Mouse (Mus musculus) embryonic stem cell, embryonic (primary cell): ENCODE results near the gene Zfpl1.

Experiments used
- CTCF ChIA-PET, 4 experiments: fragments of 300-600 bp in 2 of 4; fragments of 350-600 bp in 2 of 4; sonication (Branson Sonifier 250); formaldehyde crosslinking; loops; one replicate each; lab custom pipeline; 2022; ENCODE audit warnings: inconsistent platforms in 2 of 4; lab: Charles Lee
- POLR2A ChIA-PET, 4 experiments: fragments of 300-600 bp in 2 of 4; fragments of 350-600 bp in 2 of 4; sonication (Branson Sonifier 250); formaldehyde crosslinking; loops; one replicate each; lab custom pipeline; 2022; ENCODE audit warnings: antibody characterized with exemption in 4 of 4, inconsistent platforms in 1 of 4; lab: Charles Lee

Zfpl1 gene

GRCm38 (mm10) chr19:6117346-6117985, 32.7 kb upstream of the Zfpl1 start:
- ChIA-PET POLR2A (interaction anchor here in 3 of 4 experiments (0.6 to 11.3 kb wide), 44 partner anchors 9 to 339 kb away, joined by 3 to 135 read pairs (median 5); partner anchors contain the start of genes Snx15 (in 3 of the 3), Cdca5 (in 2 of the 3), Men1 (in 2 of the 3) and Tm7sf2 (in 2 of the 3)), CTCF (interaction anchor here in 3 of 4 experiments (0.6 to 1.8 kb wide), 4 partner anchors 10 to 119 kb away, joined by 3 to 8 read pairs (median 6); partner anchors contain the start of genes Cdca5 (in 1 of the 3), Ppp2r5b (in 1 of the 3), Snx15 (in 1 of the 3) and Zfpl1 (in 1 of the 3))

DNA sequence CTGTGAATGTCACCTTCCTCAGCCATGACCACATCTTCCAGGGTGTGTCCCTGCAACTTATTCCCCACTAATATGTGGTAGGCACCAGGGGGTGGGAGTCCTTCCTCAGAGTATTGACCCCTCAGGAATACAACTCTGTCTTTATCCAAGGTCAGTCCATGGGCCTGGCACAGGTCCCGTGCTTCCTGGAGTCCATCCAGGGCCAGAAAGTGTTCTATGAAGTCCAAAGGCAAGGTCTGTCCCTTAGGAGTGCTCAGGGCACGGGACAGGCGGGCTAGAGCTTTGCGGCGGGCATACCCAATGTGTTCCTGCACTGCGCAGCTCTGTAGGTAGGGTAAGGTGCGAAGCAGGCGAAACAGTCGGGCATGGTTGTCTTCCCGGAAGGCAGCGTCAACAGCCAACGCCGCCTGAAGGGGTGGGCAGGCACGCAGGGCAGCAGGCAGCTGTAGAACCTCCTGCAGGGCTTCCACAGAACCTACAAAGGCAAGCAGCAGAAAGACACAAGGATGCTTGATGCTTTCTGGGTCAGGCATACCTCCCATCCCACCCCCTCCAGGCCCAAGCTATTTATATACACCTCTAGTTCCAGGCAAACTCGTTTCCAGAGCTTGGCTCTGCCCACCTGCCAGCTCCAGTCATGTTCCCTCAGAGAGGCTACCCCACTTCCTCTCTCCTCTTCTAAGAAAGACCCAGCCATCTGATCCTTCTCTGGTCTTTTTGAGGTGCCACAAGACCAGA, 31.5 kb upstream of the Zfpl1 start:
- ChIA-PET CTCF (interaction anchor here in 1 of 4 experiments (0.6 to 1.5 kb wide), 3 partner anchors 25 to 211 kb away, joined by 3 read pairs; partner anchors contain the start of gene Tmem262), POLR2A (interaction anchor here (0.6 to 11.3 kb wide), 17 partner anchors 11 to 277 kb away, joined by 3 to 135 read pairs (median 4); partner anchors contain the start of genes Cdca5 (in 4 of the 4), Zfpl1 (in 4 of the 4), Snx15 (in 2 of the 4) and Arl2 (in 1 of the 4))

GRCm38 (mm10) chr19:6113116-6113515, 28.4 kb upstream of the Zfpl1 start:
- ChIA-PET POLR2A (interaction anchor here in 1 of 4 experiments (2.2 kb wide), 1 partner anchor 24 kb away, joined by 12 read pairs; no protein-coding TSS in a partner anchor), CTCF (no interaction called here)

GRCm38 (mm10) chr19:6105586-6105985, 20.8 kb upstream of the Zfpl1 start, which contains the start of gene Naaladl1:
Gene Naaladl1, plus strand, starts transcription at chr19:6105782.
- ChIA-PET POLR2A (interaction anchor here in 3 of 4 experiments (0.5 to 11.0 kb wide), 6 partner anchors 13 to 64 kb away, joined by 3 to 137 read pairs (median 3); partner anchors contain the start of genes AC131692.1 (in 1 of the 3), Cdca5 (in 1 of the 3), Fau (in 1 of the 3) and Mrpl49 (in 1 of the 3)), CTCF (no interaction called here)

DNA sequence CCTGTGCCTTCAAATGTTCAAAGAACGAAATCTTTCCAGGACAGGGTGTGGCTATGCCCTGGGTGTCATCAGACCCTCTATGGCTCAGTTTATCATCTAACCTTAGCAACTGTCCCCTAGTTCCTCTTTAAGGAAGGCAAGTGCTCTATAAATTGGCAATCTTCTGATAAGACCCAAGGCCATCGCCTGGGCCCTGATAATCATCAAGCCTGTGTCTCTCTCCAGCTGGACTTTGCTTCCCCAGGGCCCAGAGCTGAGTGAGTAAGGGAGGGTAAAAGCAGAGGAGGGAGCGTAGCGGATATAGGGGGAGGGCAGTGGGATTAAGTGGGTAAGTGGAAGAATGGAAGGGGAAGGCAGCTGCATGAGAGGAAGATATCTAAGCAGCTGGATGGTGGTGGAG, 19.7 kb upstream of the Zfpl1 start:
- POLR2A ChIA-PET = interaction anchor here in 3 of 4 experiments (0.6 to 11.0 kb wide), 7 partner anchors 13 to 147 kb away, joined by 3 to 137 read pairs (median 4); partner anchors contain the start of genes Sac3d1 (in 2 of the 3), AC131692.1 (in 1 of the 3), Arl2 (in 1 of the 3) and Cdca5 (in 1 of the 3)
- CTCF ChIA-PET = no interaction called here

- POLR2A ChIA-PET = interaction anchor here in 3 of 4 experiments (0.7 to 11.0 kb wide), 10 partner anchors 10 to 46 kb away, joined by 3 to 137 read pairs (median 6); partner anchors contain the start of genes AC131692.1 (in 1 of the 3), Cdca5 (in 1 of the 3), Snx15 (in 1 of the 3) and Tm7sf2 (in 1 of the 3)
- CTCF ChIA-PET = interaction anchor here in 1 of 4 experiments (2.4 kb wide), 1 partner anchor 315 kb away, joined by 7 read pairs; no protein-coding TSS in a partner anchor
Observed at GRCm38 (mm10) chr19:6102169-6102853, 17.6 kb upstream of the Zfpl1 start.

- ChIA-PET CTCF (interaction anchor here in 1 of 4 experiments (0.6 kb wide), 1 partner anchor 145 kb away, joined by 4 read pairs; no protein-coding TSS in a partner anchor), POLR2A (interaction anchor here in 3 of 4 experiments (0.5 to 11.0 kb wide), 13 partner anchors 10 to 1890 kb away, joined by 3 to 137 read pairs (median 3); partner anchors contain the start of genes AC131692.1 (in 1 of the 3), Cdca5 (in 1 of the 3), Sac3d1 (in 1 of the 3) and Tm7sf2 (in 1 of the 3))
Observed at GRCm38 (mm10) chr19:6101186-6101585, 16.4 kb upstream of the Zfpl1 start.

DNA sequence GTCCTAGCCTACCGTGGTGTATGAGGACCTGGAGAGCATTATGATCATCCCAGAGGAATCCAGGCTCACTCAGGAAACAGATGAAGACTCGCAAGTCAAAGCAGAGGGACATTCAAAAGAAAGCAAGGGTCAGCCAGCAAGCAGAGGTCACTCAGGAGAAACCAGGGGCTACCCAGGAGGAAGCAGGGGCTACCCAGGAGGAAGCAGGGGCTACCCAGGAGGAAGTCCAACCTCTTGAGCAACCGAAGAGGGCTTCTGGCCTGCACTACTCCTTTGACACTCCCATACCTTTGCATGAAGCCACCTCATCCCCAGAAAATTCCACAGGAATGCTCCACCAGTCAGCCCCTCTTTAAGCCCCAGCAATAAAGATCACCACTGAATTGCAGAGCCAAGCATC, 13.1 kb upstream of the Zfpl1 start:
- CTCF ChIA-PET = no interaction called here
- POLR2A ChIA-PET = interaction anchor here in 3 of 4 experiments (0.6 to 43.4 kb wide), 8 partner anchors 11 to 517 kb away, joined by 3 to 1520 read pairs (median 6); partner anchors contain the start of genes Cdca5 (in 2 of the 3), Zfpl1 (in 2 of the 3), Fau (in 1 of the 3) and Gm28374 (in 1 of the 3)

GRCm38 (mm10) chr19:6094119-6094518, 9.4 kb upstream of the Zfpl1 start, which contains the start of gene AC131692.1:
Gene AC131692.1, plus strand, starts transcription at chr19:6094419.
- CTCF ChIA-PET = no interaction called here
- POLR2A ChIA-PET = interaction anchor here in 2 of 4 experiments (0.6 to 43.4 kb wide), 9 partner anchors 9 to 35 kb away, joined by 3 to 1520 read pairs (median 7); partner anchors contain the start of genes Cdca5 (in 2 of the 2), Tm7sf2 (in 2 of the 2), Vps51 (in 2 of the 2) and Zfpl1 (in 2 of the 2)

- POLR2A ChIA-PET = interaction anchor here (0.5 to 43.4 kb wide), 30 partner anchors 7 to 276 kb away, joined by 3 to 1520 read pairs (median 4); partner anchors contain the start of genes Mrpl49 (in 3 of the 4), Vps51 (in 3 of the 4), Cdc42ep2 (in 2 of the 4) and Fau (in 2 of the 4)
- CTCF ChIA-PET = interaction anchor here (0.6 to 1.9 kb wide), 6 partner anchors 21 to 479 kb away, joined by 3 to 9 read pairs (median 4); partner anchors contain the start of genes Arl2 (in 1 of the 4), Batf2 (in 1 of the 4) and Tm7sf2 (in 1 of the 4)
Observed at GRCm38 (mm10) chr19:6088841-6089240, 4.1 kb upstream of the Zfpl1 start.

GRCm38 (mm10) chr19:6085417-6085879, 692 bp upstream of the Zfpl1 start:
- ChIA-PET POLR2A (interaction anchor here (0.5 to 43.4 kb wide), 171 partner anchors 8 to 1282 kb away, joined by 3 to 1520 read pairs (median 5); partner anchors contain the start of genes Vps51 (in 4 of the 4), Znhit2 (in 4 of the 4), Arl2 (in 3 of the 4) and Fau (in 3 of the 4)), CTCF (interaction anchor here (0.6 to 3.8 kb wide), 27 partner anchors 8 to 890 kb away, joined by 3 to 46 read pairs (median 4); partner anchors contain the start of genes Tm7sf2 (in 2 of the 4), Capn1 (in 1 of the 4), Cdc42bpg (in 1 of the 4) and Syvn1 (in 1 of the 4))

- POLR2A ChIA-PET = interaction anchor here in 3 of 4 experiments (0.8 to 47.9 kb wide), 7 partner anchors 6 to 46 kb away, joined by 3 to 1520 read pairs (median 5); partner anchors contain the start of genes Tm7sf2 (in 3 of the 3), Fau (in 2 of the 3), Mrpl49 (in 2 of the 3) and Syvn1 (in 2 of the 3)
Observed at GRCm38 (mm10) chr19:6082156-6082555, 2.6 kb downstream of the Zfpl1 start, which contains the start of gene Gm28374. Gene Gm28374, minus strand, starts transcription at chr19:6082256.

DNA sequence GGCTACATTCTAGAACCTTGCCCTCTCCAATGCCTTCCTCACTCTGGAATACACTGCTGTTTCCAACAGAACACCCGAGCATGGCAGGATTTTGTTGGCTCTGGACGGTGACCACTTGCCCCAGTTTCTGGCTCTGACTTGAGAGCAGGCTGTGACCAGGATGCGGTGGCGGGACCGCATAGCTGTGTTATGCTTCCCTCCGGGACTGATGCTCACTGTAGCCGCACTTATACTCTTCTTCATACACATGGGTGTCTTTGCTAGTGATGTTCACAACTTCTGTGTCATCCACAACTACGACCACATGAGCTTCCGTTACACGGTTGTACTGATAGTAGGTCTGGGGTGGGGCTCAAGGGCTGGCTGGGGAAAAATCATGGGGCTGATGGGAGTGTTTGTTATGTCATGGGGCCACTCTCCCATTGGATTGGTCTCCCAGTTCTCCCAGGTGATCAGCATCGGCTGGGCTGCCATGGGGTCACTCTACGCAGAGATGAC, 4.7 kb downstream of the Zfpl1 start, which contains the start of gene Tmem262:
Tmem262 (plus strand) TSS at position 51 of the 498 bp plus-strand sequence.
- ChIA-PET POLR2A (interaction anchor here in 3 of 4 experiments (0.6 to 47.9 kb wide), 12 partner anchors 4 to 283 kb away, joined by 3 to 1520 read pairs (median 4); partner anchors contain the start of genes Fau (in 2 of the 3), Mrpl49 (in 2 of the 3), Sf1 (in 2 of the 3) and Syvn1 (in 2 of the 3)), CTCF (interaction anchor here in 2 of 4 experiments (0.6 to 5.4 kb wide), 5 partner anchors 9 to 185 kb away, joined by 3 to 32 read pairs (median 5); partner anchors contain the start of gene Tm7sf2 (in 1 of the 2))

More at GRCm38 (mm10) chr19:6082156-6082555, 2.6 kb downstream of the Zfpl1 start, which contains the start of gene Gm28374:
- CTCF ChIA-PET = interaction anchor here in 1 of 4 experiments (0.9 kb wide), 1 partner anchor 15 kb away, joined by 3 read pairs; no protein-coding TSS in a partner anchor

- POLR2A ChIA-PET = interaction anchor here (0.6 to 47.9 kb wide), 38 partner anchors 0 to 989 kb away, joined by 3 to 1520 read pairs (median 4); partner anchors contain the start of genes Tm7sf2 (in 4 of the 4), Cdca5 (in 3 of the 4), Snx15 (in 3 of the 4) and Zfpl1 (in 3 of the 4)
- CTCF ChIA-PET = interaction anchor here in 1 of 4 experiments (0.9 to 5.4 kb wide), 5 partner anchors 9 to 152 kb away, joined by 3 to 32 read pairs (median 3); partner anchors contain the start of genes Cdc42ep2, Tm7sf2 and Znhit2
Observed at GRCm38 (mm10) chr19:6076564-6077393, 8.0 kb downstream of the Zfpl1 start, which contains the start of gene Vps51. Gene Vps51, minus strand, starts transcription at chr19:6077231.
